Mouse (Mus musculus): ENCODE measurements around the gene Slc38a3. TPM values are rescaled to one million over a fixed set of nuclear protein-coding genes. Genes with fewer than 3 reads are reported as not detected.

The Slc38a3 gene
- polyA plus RNA-seq, 1 experiment from 2014 or later: 3.7 TPM

GRCm38 (mm10) chr9:107602068-107602648 lies 67.2 kb downstream of the Slc38a3 start:
- no peaks in the 10 kb centered on the region for H3K9me3 ChIP-seq (ENCODE audit: control insufficient read depth, low read depth, low read length)
- H3K27me3 ChIP-seq (ENCODE audit: control insufficient read depth, insufficient read depth, low read length): no peaks in the 10 kb centered on the region
- no peak for ATAC-seq (ENCODE audit: insufficient number of reproducible peaks, insufficient read depth, low FRiP score, low read depth)
- no peaks in the 10 kb centered on the region for H3K36me3 ChIP-seq (ENCODE audit: control insufficient read depth, insufficient read depth, low read length)
- H3K27ac ChIP-seq (ENCODE audit: low read length): no peak overlapping the region
- 11% methylated on average over 10 of the region's 10 CpGs for WGBS
- no peak overlapping the region for H3K4me2 ChIP-seq (replicated peaks; ENCODE audit: low read depth, low read length)
- no peak overlapping the region; the same call in 1 of the 2 replicates for H3K9ac ChIP-seq (replicated peaks; ENCODE audit: low read depth, low read length)
- H3K4me3 ChIP-seq (ENCODE audit: low read depth, low read length): no peak overlapping the region
- peaks cover 17% of the 10 kb centered on the region; the same call in 1 of the 2 replicates for H3K4me1 ChIP-seq (ENCODE audit: control insufficient read depth, insufficient read depth, low read length)

GRCm38 (mm10) chr9:107601275-107601674 lies 68.1 kb downstream of the Slc38a3 start:
- no peaks in the 10 kb centered on the region for H3K36me3 ChIP-seq (ENCODE audit: control insufficient read depth, insufficient read depth, low read length)
- no peak overlapping the region for H3K4me2 ChIP-seq (replicated peaks; ENCODE audit: low read depth, low read length)
- WGBS: 85% methylated on average over 11 of the region's 11 CpGs
- H3K4me1 ChIP-seq (ENCODE audit: control insufficient read depth, insufficient read depth, low read length): peaks cover 9% of the 10 kb centered on the region; the same call in 1 of the 2 replicates
- H3K27me3 ChIP-seq (ENCODE audit: control insufficient read depth, insufficient read depth, low read length): no peaks in the 10 kb centered on the region
- H3K27ac ChIP-seq (ENCODE audit: low read length): no peak overlapping the region
- no peaks in the 10 kb centered on the region for H3K9me3 ChIP-seq (ENCODE audit: control insufficient read depth, low read depth, low read length)
- ATAC-seq (ENCODE audit: insufficient number of reproducible peaks, insufficient read depth, low FRiP score, low read depth): no peak
- H3K4me3 ChIP-seq (ENCODE audit: low read depth, low read length): no peak overlapping the region
- no peak overlapping the region for H3K9ac ChIP-seq (replicated peaks; ENCODE audit: low read depth, low read length)

GRCm38 (mm10) chr9:107600745-107601144 lies 68.6 kb downstream of the Slc38a3 start:
- ATAC-seq (ENCODE audit: insufficient number of reproducible peaks, insufficient read depth, low FRiP score, low read depth): no peak
- 0 out of 2 replicates have a peak, but pooled peaks cover 8% of the 10 kb centered on the region for H3K4me1 ChIP-seq (ENCODE audit: control insufficient read depth, insufficient read depth, low read length)
- H3K4me2 ChIP-seq (replicated peaks; ENCODE audit: low read depth, low read length): no peak overlapping the region
- 0 out of 2 replicates have a peak, but pooled peaks cover 3% of the 10 kb centered on the region for H3K36me3 ChIP-seq (ENCODE audit: control insufficient read depth, insufficient read depth, low read length)
- no peak overlapping the region for H3K4me3 ChIP-seq (ENCODE audit: low read depth, low read length)
- whole genome bisulfite sequencing: 77% methylated on average over 12 of the region's 12 CpGs
- H3K27me3 ChIP-seq (ENCODE audit: control insufficient read depth, insufficient read depth, low read length): no peaks in the 10 kb centered on the region
- H3K27ac ChIP-seq (ENCODE audit: low read length): no peak overlapping the region
- H3K9ac ChIP-seq (replicated peaks; ENCODE audit: low read depth, low read length): no peak overlapping the region
- no peaks in the 10 kb centered on the region for H3K9me3 ChIP-seq (ENCODE audit: control insufficient read depth, low read depth, low read length)

Other genes with a start within 250 kb of the Slc38a3 start
- 45.9 and 46.6 TPM in 2 replicates for gene Tmem115, start 135.6 kb downstream of the Slc38a3 start, polyA plus RNA-seq (2014; fragmentation: Nextera tagmentation; extraction: Ambion mirVana)
- gene Cyb561d2, start 127.3 kb downstream of the Slc38a3 start, polyA plus RNA-seq (2014; fragmentation: Nextera tagmentation; extraction: Ambion mirVana): 23.8 and 29.2 TPM in 2 replicates
- 44.7 and 46.0 TPM in 2 replicates for gene Nprl2, start 127.3 kb downstream of the Slc38a3 start, polyA plus RNA-seq (2014; fragmentation: Nextera tagmentation; extraction: Ambion mirVana)
- 0.52 and 0.74 TPM in 2 replicates for gene Zmynd10, start 122.2 kb downstream of the Slc38a3 start, polyA plus RNA-seq (2014; fragmentation: Nextera tagmentation; extraction: Ambion mirVana)
- 53.6 and 54.1 TPM in 2 replicates for gene Rassf1, start 118.0 kb downstream of the Slc38a3 start, polyA plus RNA-seq (2014; fragmentation: Nextera tagmentation; extraction: Ambion mirVana)
- gene Tusc2, start 106.3 kb downstream of the Slc38a3 start, polyA plus RNA-seq (2014; fragmentation: Nextera tagmentation; extraction: Ambion mirVana): 36.2 and 40.3 TPM in 2 replicates
- gene Hyal2, start 101.6 kb downstream of the Slc38a3 start, polyA plus RNA-seq (2014; fragmentation: Nextera tagmentation; extraction: Ambion mirVana): 119 and 127 TPM in 2 replicates
- gene Hyal1, start 92.6 kb downstream of the Slc38a3 start, polyA plus RNA-seq (2014; fragmentation: Nextera tagmentation; extraction: Ambion mirVana): 10.3 and 12.1 TPM in 2 replicates
- gene Naa80, start 90.6 kb downstream of the Slc38a3 start, polyA plus RNA-seq (2014; fragmentation: Nextera tagmentation; extraction: Ambion mirVana): 17.3 and 19.9 TPM in 2 replicates
- 1.0 and 1.4 TPM in 2 replicates for gene Hyal3, start 88.7 kb downstream of the Slc38a3 start, polyA plus RNA-seq (2014; fragmentation: Nextera tagmentation; extraction: Ambion mirVana)
- gene Ifrd2, start 81.9 kb downstream of the Slc38a3 start, polyA plus RNA-seq (2014; fragmentation: Nextera tagmentation; extraction: Ambion mirVana): 54.0 and 61.1 TPM in 2 replicates
- gene Sema3b, start 60.3 kb downstream of the Slc38a3 start, polyA plus RNA-seq (2014; fragmentation: Nextera tagmentation; extraction: Ambion mirVana): 6.1 and 7.9 TPM in 2 replicates
- gene Gnai2, start 34.2 kb downstream of the Slc38a3 start, polyA plus RNA-seq (2014; fragmentation: Nextera tagmentation; extraction: Ambion mirVana): 359 TPM in 2 replicates
- gene Gnat1, start 10.2 kb upstream of the Slc38a3 start, polyA plus RNA-seq (2014; fragmentation: Nextera tagmentation; extraction: Ambion mirVana): 1.8 and 2.4 TPM in 2 replicates
- 30.2 and 33.2 TPM in 2 replicates for gene Sema3f, start 40.9 kb upstream of the Slc38a3 start, polyA plus RNA-seq (2014; fragmentation: Nextera tagmentation; extraction: Ambion mirVana)
- 204 and 205 TPM in 2 replicates for gene Rbm5, start 101.5 kb upstream of the Slc38a3 start, polyA plus RNA-seq (2014; fragmentation: Nextera tagmentation; extraction: Ambion mirVana)
- 76.5 and 83.3 TPM in 2 replicates for gene Rbm6, start 203.7 kb upstream of the Slc38a3 start, polyA plus RNA-seq (2014; fragmentation: Nextera tagmentation; extraction: Ambion mirVana)
- gene Mon1a, start 218.6 kb upstream of the Slc38a3 start, polyA plus RNA-seq (2014; fragmentation: Nextera tagmentation; extraction: Ambion mirVana): 15.2 and 20.7 TPM in 2 replicates
- 3.3 and 5.1 TPM in 2 replicates for gene Mst1r, start 237.3 kb upstream of the Slc38a3 start, polyA plus RNA-seq (2014; fragmentation: Nextera tagmentation; extraction: Ambion mirVana)

All from stomach, embryonic 14.5 days (tissue).